Mouse (Mus musculus) heart, postnatal 0 days (tissue): ENCODE data around the gene Sec23b. TPM values are rescaled to one million over a fixed set of nuclear protein-coding genes. Genes with fewer than 3 reads are reported as not detected.
A peak's percentile ranks its signal among the peaks of the same experiment; 100 is the strongest.

Source experiments
- ATAC-seq: fragments of 200-750 bp; cut with Nextera tagmentation; 2 replicates; pipeline ENCODE4 v1.8.0; 2017; ENCODE audit warnings: low read depth, moderate number of reproducible peaks, moderate library complexity; ENCODE audit not compliant: insufficient read depth
- DNase-seq: peaks from one replicate; pipeline ENCODE4 v3.0.0-alpha.2; 2016; ENCODE audit warnings: low spot score
- H3K27ac ChIP-seq: fragments of 300-500 bp; sonication (generic); 2 replicates; pipeline ENCODE4 v1.5.1; 2014; ENCODE audit warnings: low read depth, mild to moderate bottlenecking
- H3K27me3 ChIP-seq: fragments of 300-500 bp; sonication (generic); 2 replicates; pipeline ENCODE4 v1.6.1; 2014; ENCODE audit warnings: low read length, mixed read lengths; ENCODE audit not compliant: control insufficient read depth, insufficient read depth
- H3K36me3 ChIP-seq: fragments of 300-500 bp; sonication (generic); replicated peaks from 2 replicates; pipeline ENCODE4 v1.6.1; 2014; ENCODE audit warnings: low read length, mixed read lengths; ENCODE audit not compliant: control insufficient read depth, insufficient read depth
- H3K4me1 ChIP-seq: fragments of 300-500 bp; sonication (generic); 2 replicates; pipeline ENCODE4 v1.6.1; 2014; ENCODE audit warnings: antibody characterized with exemption; ENCODE audit not compliant: control insufficient read depth, insufficient read depth
- H3K4me2 ChIP-seq: fragments of 300-500 bp; sonication (generic); 2 replicates; pipeline ENCODE4 v1.6.1; 2014; ENCODE audit warnings: low read depth, mild to moderate bottlenecking, low read length, moderate library complexity
- H3K4me3 ChIP-seq: fragments of 300-500 bp; sonication (generic); 2 replicates; pipeline ENCODE4 v1.5.1; 2014; ENCODE audit warnings: low read depth, low read length
- H3K9ac ChIP-seq: fragments of 300-500 bp; sonication (generic); replicated peaks from 2 replicates; pipeline ENCODE4 v1.6.1; 2014; ENCODE audit warnings: low read depth, low read length, mixed read lengths
- H3K9me3 ChIP-seq: fragments of 300-500 bp; sonication (generic); replicated peaks from 2 replicates; pipeline ENCODE4 v1.6.1; 2016; ENCODE audit warnings: low read length; ENCODE audit not compliant: control insufficient read depth
- CTCF ChIP-seq: IDR thresholded peaks from 2 replicates; pipeline ENCODE4 v1.5.1; 2016; ENCODE audit warnings: antibody characterized with exemption, control low read depth, low read depth
- EP300 ChIP-seq: IDR thresholded peaks from 2 replicates; pipeline ENCODE4 v1.6.1; 2016; ENCODE audit warnings: antibody characterized with exemption, low read depth
- WGBS: fragments of 180-500 bp; shearing (Covaris S2); extraction: QIAGEN DNeasy Blood & Tissue Kit; methylation state at CpG from one replicate; pipeline ENCODE4 v1.1.7; 2014; 5-methylcytosine and 5-hydroxymethylcytosine counted together
- polyA plus RNA-seq: library from polyadenylated mRNA; unstranded; fragments of >200 nt; fragmentation: Nextera tagmentation; extraction: Ambion mirVana; gene quantifications from 2 replicates; pipeline ENCODE4 v1.2.1, GENCODE M21; 2015
- total RNA-seq: library from RNA; depleted of rRNA; stranded (reverse); fragments of >200 nt; gene quantifications from 2 replicates; pipeline ENCODE4 v1.2.3, GENCODE M21; 2014; ENCODE audit warnings: low replicate concordance

Sec23b gene
- total and polyA plus RNA-seq, 2 experiments from 2014 or later, result 28.2 to 52.8 TPM

GRCm38 (mm10) chr2:144545481-144545880 is 10.5 kb upstream of the Sec23b start:
- Histone ChIP-seq H3K4me2 (no peak overlapping the region), H3K9ac (no peak overlapping the region), H3K9me3 (no peaks in the 10 kb centered on the region), H3K27ac (peak overlapping the region; percentile 90), H3K4me3 (no peak overlapping the region), H3K36me3 (peaks cover 16% of the 10 kb centered on the region), H3K27me3 (no peaks in the 10 kb centered on the region), H3K4me1 (peaks cover 23% of the 10 kb centered on the region; the same call in 1 of the 2 replicates)
- ATAC-seq, result no peak
- 13% methylated on average over 1 of the region's 1 CpGs for WGBS
- no peak for TF ChIP-seq EP300
- no peak for TF ChIP-seq CTCF
- DNase-seq, result no peak

DNA sequence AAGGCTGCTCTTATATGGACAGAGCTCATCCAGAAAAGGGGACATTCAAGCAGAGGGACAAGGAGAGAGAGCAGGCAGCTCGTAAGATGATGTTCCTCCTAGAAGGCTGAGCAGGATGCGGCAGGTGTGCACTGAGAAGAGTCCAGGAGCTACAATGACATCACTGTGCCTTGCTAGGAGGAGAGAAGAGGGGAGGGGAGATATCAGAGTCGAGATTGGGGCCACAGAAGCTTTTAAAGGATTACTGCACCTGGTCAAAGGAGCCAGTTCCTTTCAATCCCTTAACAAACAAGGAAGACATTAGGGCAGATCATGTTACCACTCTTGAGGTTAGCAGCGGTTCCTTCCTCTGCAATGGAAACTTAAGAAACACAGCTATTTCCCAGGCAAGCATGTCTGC is 8.5 kb upstream of the Sec23b start:
- ATAC-seq (no peak), DNase-seq (no peak)
- Histone ChIP-seq H3K36me3 (peaks cover 9% of the 10 kb centered on the region; the same call in 1 of the 2 replicates), H3K4me3 (no peak overlapping the region), H3K9ac (no peak overlapping the region), H3K27me3 (no peaks in the 10 kb centered on the region), H3K4me1 (peaks cover 23% of the 10 kb centered on the region; the same call in 1 of the 2 replicates), H3K4me2 (no peak overlapping the region), H3K27ac (no peak overlapping the region), H3K9me3 (no peaks in the 10 kb centered on the region)
- TF ChIP-seq EP300 (no peak), CTCF (no peak)
- WGBS, result 79% methylated on average over 4 of the region's 4 CpGs

- H3K4me2 ChIP-seq, result peak within 1 kb of the TSS; percentile 75
- H3K4me3 ChIP-seq, result peak within 1 kb of the TSS; percentile 78
- ATAC-seq, result peak; percentile 83
- H3K9me3 ChIP-seq, result no peaks in the 10 kb centered on the region
- whole genome bisulfite sequencing, result under 1% methylated on average over 17 of the region's 17 CpGs
- DNase-seq, result peak; percentile 70
- H3K4me1 ChIP-seq, result peaks cover 6% of the 10 kb centered on the region; the same call in 1 of the 2 replicates
- H3K9ac ChIP-seq, result peak within 1 kb of the TSS; percentile 69
- TF ChIP-seq CTCF (no peak), EP300 (no peak)
- H3K27me3 ChIP-seq, result no peaks in the 10 kb centered on the region
- peaks cover 3% of the 10 kb centered on the region; the same call in 1 of the 2 replicates for H3K36me3 ChIP-seq
- peak within 1 kb of the TSS; percentile 70 for H3K27ac ChIP-seq
Measured at GRCm38 (mm10) chr2:144550529-144550928, 5.5 kb upstream of the Sec23b start, which contains the start of gene Rbbp9. Gene Rbbp9 (minus strand): TSS chr2:144550869.

GRCm38 (mm10) chr2:144553905-144554304 is 2.1 kb upstream of the Sec23b start:
- H3K27ac ChIP-seq, result no peak overlapping the region
- H3K4me2 ChIP-seq, result no peak overlapping the region
- H3K9me3 ChIP-seq, result no peaks in the 10 kb centered on the region
- no peak overlapping the region for H3K9ac ChIP-seq
- no peaks in the 10 kb centered on the region for H3K36me3 ChIP-seq
- ATAC-seq, result no peak
- H3K4me3 ChIP-seq, result no peak overlapping the region
- H3K4me1 ChIP-seq, result 0 out of 2 replicates have a peak, but pooled peaks cover 10% of the 10 kb centered on the region
- TF ChIP-seq EP300 (no peak), CTCF (no peak)
- DNase-seq, result no peak
- no peaks in the 10 kb centered on the region for H3K27me3 ChIP-seq
- 95% methylated on average over 3 of the region's 3 CpGs for WGBS

GRCm38 (mm10) chr2:144555286-144555819 is 676 bp upstream of the Sec23b start:
- peaks cover 7% of the 10 kb centered on the region; the same call in 1 of the 2 replicates for H3K36me3 ChIP-seq
- ATAC-seq (peak; percentile 28; the same call in 1 of the 2 replicates), DNase-seq (peak; percentile 58)
- H3K27me3 ChIP-seq, result no peaks in the 10 kb centered on the region
- peak overlapping the region; percentile 86 for H3K27ac ChIP-seq
- H3K4me3 ChIP-seq, result peak overlapping the region; percentile 68
- H3K9ac ChIP-seq, result peak overlapping the region; percentile 50
- 0 out of 2 replicates have a peak, but pooled peaks cover 6% of the 10 kb centered on the region for H3K4me1 ChIP-seq
- peak overlapping the region; percentile 55 for H3K4me2 ChIP-seq
- 3% methylated on average over 14 of the region's 14 CpGs for WGBS
- H3K9me3 ChIP-seq, result no peaks in the 10 kb centered on the region
- TF ChIP-seq EP300 (no peak), CTCF (no peak)
